Mouse (Mus musculus) lung, embryonic 16.5 days (tissue): ENCODE results near the gene Hs2st1. TPM values are rescaled to one million over a fixed set of nuclear protein-coding genes. Genes with fewer than 3 reads are reported as not detected.

ENCODE experiments used
- ATAC-seq: fragments of 200-750 bp; cut with Nextera tagmentation; 2 replicates; pipeline ENCODE4 v1.8.0; 2017; ENCODE audit warnings: low read depth, mild to moderate bottlenecking, moderate library complexity
- H3K27ac ChIP-seq: fragments of 300-500 bp; sonication (generic); 2 replicates; pipeline ENCODE4 v1.5.1; 2014; ENCODE audit warnings: mild to moderate bottlenecking, control low read depth, low read length
- H3K27me3 ChIP-seq: fragments of 300-500 bp; sonication (generic); 2 replicates; pipeline ENCODE4 v1.6.1; 2014; ENCODE audit warnings: low read depth, low read length, mixed read lengths; ENCODE audit not compliant: control insufficient read depth, insufficient read depth
- H3K36me3 ChIP-seq: fragments of 300-500 bp; sonication (generic); 2 replicates; pipeline ENCODE4 v1.6.1; 2014; ENCODE audit warnings: low read length; ENCODE audit not compliant: control insufficient read depth, insufficient read depth
- H3K4me1 ChIP-seq: fragments of 300-500 bp; sonication (generic); replicated peaks from 2 replicates; pipeline ENCODE4 v1.6.1; 2014; ENCODE audit warnings: low read length, mixed read lengths; ENCODE audit not compliant: control insufficient read depth, insufficient read depth
- H3K4me2 ChIP-seq: fragments of 300-500 bp; sonication (generic); 2 replicates; pipeline ENCODE4 v1.6.1; 2014; ENCODE audit warnings: low read depth, low read length, control low read depth
- H3K4me3 ChIP-seq: fragments of 300-500 bp; sonication (generic); 2 replicates; pipeline ENCODE4 v1.5.1; 2014; ENCODE audit warnings: mild to moderate bottlenecking, low read length, control low read depth
- H3K9ac ChIP-seq: fragments of 300-500 bp; sonication (generic); 2 replicates; pipeline ENCODE4 v1.6.1; 2014; ENCODE audit warnings: low read length, control low read depth
- H3K9me3 ChIP-seq: fragments of 300-500 bp; sonication (generic); 2 replicates; pipeline ENCODE4 v1.6.1; 2016; ENCODE audit warnings: low read length; ENCODE audit not compliant: control insufficient read depth
- WGBS: fragments of 180-500 bp; shearing (Covaris S2); extraction: QIAGEN DNeasy Blood & Tissue Kit; methylation state at CpG from one replicate; pipeline ENCODE4 v1.1.7; 2014; 5-methylcytosine and 5-hydroxymethylcytosine counted together
- polyA plus RNA-seq: library from polyadenylated mRNA; unstranded; fragments of >200 nt; fragmentation: Nextera tagmentation; extraction: Ambion mirVana; gene quantifications from 2 replicates; pipeline ENCODE4 v1.2.1, GENCODE M21; 2015

Gene Hs2st1
- polyA plus RNA-seq, 1 experiment from 2014 or later: 10.9 TPM

GRCm38 (mm10) chr3:144408953-144409352, 161.0 kb downstream of the Hs2st1 start:
- no peaks in the 10 kb centered on the region for H3K27me3 ChIP-seq
- no peak overlapping the region for H3K4me2 ChIP-seq
- H3K27ac ChIP-seq: no peak overlapping the region
- peaks cover 11% of the 10 kb centered on the region; the same call in 1 of the 2 replicates for H3K4me1 ChIP-seq
- 97% methylated on average over 1 of the region's 1 CpGs for WGBS
- ATAC-seq: no peak
- no peaks in the 10 kb centered on the region for H3K9me3 ChIP-seq
- no peaks in the 10 kb centered on the region for H3K36me3 ChIP-seq
- no peak overlapping the region for H3K9ac ChIP-seq
- no peak overlapping the region for H3K4me3 ChIP-seq

DNA sequence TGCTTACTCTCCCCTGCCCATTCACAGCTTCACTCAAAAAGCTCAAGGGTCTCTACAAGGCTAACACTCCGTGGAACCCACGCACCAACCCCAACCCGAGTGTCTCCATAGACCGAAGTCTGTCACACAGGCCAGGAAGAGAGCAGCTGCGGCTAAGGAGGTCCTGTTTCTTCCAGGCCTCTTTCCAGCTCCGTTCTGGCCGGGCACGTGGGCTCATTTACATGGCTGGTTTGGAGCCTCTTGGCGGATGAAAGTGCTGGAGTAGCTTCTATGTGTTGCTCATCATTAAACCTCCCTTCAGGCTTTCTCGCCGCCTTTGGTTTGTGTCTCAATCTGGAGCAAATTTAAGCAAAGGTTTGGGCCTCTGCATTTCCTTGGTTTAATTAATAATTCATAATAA, 164.7 kb downstream of the Hs2st1 start:
- H3K4me3 ChIP-seq: no peak overlapping the region
- H3K9me3 ChIP-seq: no peaks in the 10 kb centered on the region
- no peaks in the 10 kb centered on the region for H3K4me1 ChIP-seq
- WGBS: 58% methylated on average over 11 of the region's 11 CpGs
- no peaks in the 10 kb centered on the region for H3K27me3 ChIP-seq
- H3K36me3 ChIP-seq: no peaks in the 10 kb centered on the region
- no peak for ATAC-seq
- H3K9ac ChIP-seq: no peak overlapping the region
- no peak overlapping the region for H3K4me2 ChIP-seq
- no peak overlapping the region for H3K27ac ChIP-seq

GRCm38 (mm10) chr3:144401292-144401691, 168.7 kb downstream of the Hs2st1 start:
- Histone ChIP-seq H3K4me2 (no peak overlapping the region), H3K9ac (no peak overlapping the region), H3K4me3 (no peak overlapping the region), H3K36me3 (no peaks in the 10 kb centered on the region), H3K9me3 (no peaks in the 10 kb centered on the region), H3K4me1 (peaks cover 3% of the 10 kb centered on the region; the same call in 1 of the 2 replicates), H3K27me3 (no peaks in the 10 kb centered on the region), H3K27ac (no peak overlapping the region)
- ATAC-seq: no peak
- WGBS: 66% methylated on average over 5 of the region's 5 CpGs

DNA sequence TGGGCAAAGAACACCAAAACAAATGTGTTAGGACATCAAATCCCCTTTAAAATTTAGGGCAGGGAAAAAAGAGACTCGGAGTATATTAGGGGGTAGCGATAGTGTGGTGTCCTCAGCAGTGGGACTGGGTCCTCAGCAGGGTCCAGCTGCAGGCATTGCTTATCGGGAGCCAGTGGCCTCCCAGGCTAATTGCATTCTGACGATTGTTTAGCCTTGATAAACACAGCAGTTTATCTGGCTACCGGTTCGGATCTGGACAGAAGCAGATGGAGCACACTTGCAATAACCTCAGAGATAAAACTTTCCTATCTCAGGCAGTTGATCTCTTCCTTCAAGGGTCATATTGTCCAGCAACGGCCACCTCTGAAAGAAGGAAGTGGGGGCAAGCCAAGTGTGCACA, 169.1 kb downstream of the Hs2st1 start:
- no peak for ATAC-seq
- Histone ChIP-seq H3K27ac (no peak overlapping the region), H3K9ac (no peak overlapping the region)

GRCm38 (mm10) chr3:144400374-144400773, 169.6 kb downstream of the Hs2st1 start:
- no peak for ATAC-seq
- Histone ChIP-seq H3K27ac (no peak overlapping the region), H3K4me2 (no peak overlapping the region), H3K9ac (no peak overlapping the region), H3K36me3 (no peaks in the 10 kb centered on the region), H3K4me1 (peaks cover 3% of the 10 kb centered on the region; the same call in 1 of the 2 replicates), H3K4me3 (no peak overlapping the region), H3K27me3 (no peaks in the 10 kb centered on the region), H3K9me3 (no peaks in the 10 kb centered on the region)
- WGBS: 71% methylated on average over 8 of the region's 8 CpGs

More for the DNA sequence above, 169.1 kb downstream of the Hs2st1 start:
- Histone ChIP-seq H3K4me1 (peaks cover 3% of the 10 kb centered on the region; the same call in 1 of the 2 replicates), H3K9me3 (no peaks in the 10 kb centered on the region), H3K27me3 (no peaks in the 10 kb centered on the region), H3K36me3 (no peaks in the 10 kb centered on the region), H3K4me3 (no peak overlapping the region), H3K4me2 (no peak overlapping the region)
- 41% methylated on average over 7 of the region's 7 CpGs for WGBS

- H3K4me3 ChIP-seq: 0 out of 2 replicates have a peak overlapping the region, but pooled peaks have one; percentile 13
- peak overlapping the region; percentile 46 for H3K4me2 ChIP-seq
- peak; percentile 80 for ATAC-seq
- WGBS: 42% methylated on average over 21 of the region's 21 CpGs
- H3K9ac ChIP-seq: no peak overlapping the region
- H3K27ac ChIP-seq: no peak overlapping the region
- H3K4me1 ChIP-seq: peaks cover 3% of the 10 kb centered on the region; the same call in 1 of the 2 replicates
- no peaks in the 10 kb centered on the region for H3K27me3 ChIP-seq
- H3K9me3 ChIP-seq: no peaks in the 10 kb centered on the region
- H3K36me3 ChIP-seq: no peaks in the 10 kb centered on the region
These were observed 170.5 kb downstream of the Hs2st1 start for GRCm38 (mm10) chr3:144399358-144400096.

- Histone ChIP-seq H3K4me3 (no peak overlapping the region), H3K27ac (no peak overlapping the region), H3K36me3 (no peaks in the 10 kb centered on the region), H3K4me1 (peaks cover 3% of the 10 kb centered on the region; the same call in 1 of the 2 replicates), H3K4me2 (no peak overlapping the region), H3K9me3 (no peaks in the 10 kb centered on the region), H3K27me3 (no peaks in the 10 kb centered on the region), H3K9ac (no peak overlapping the region)
- no peak for ATAC-seq
- WGBS: 83% methylated on average over 7 of the region's 7 CpGs
These were observed 171.8 kb downstream of the Hs2st1 start for GRCm38 (mm10) chr3:144398166-144398565.

DNA sequence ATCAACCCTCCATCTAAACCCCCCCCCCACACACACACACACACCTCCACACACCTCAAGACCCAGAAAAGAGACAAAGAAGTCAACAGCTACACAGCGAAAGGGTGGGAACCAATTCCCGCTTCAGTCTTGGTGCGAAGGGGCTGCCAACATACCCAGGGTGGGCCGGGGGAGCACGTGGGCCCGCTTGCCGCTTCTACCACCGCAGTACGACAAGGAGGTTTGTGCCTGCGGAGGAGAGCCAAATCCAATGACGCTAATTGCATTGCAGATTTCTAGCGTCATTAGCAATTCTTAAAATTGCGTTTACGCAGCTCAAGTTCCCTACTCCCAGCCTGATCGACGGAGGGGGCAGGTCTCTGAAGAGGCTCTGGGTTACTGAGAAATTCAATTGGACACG, 173.5 kb downstream of the Hs2st1 start:
- WGBS: 56% methylated on average over 17 of the region's 17 CpGs
- no peaks in the 10 kb centered on the region for H3K36me3 ChIP-seq
- no peak overlapping the region for H3K4me2 ChIP-seq
- H3K9ac ChIP-seq: no peak overlapping the region
- no peaks in the 10 kb centered on the region for H3K27me3 ChIP-seq
- H3K4me1 ChIP-seq: peaks cover 3% of the 10 kb centered on the region; the same call in 1 of the 2 replicates
- no peak for ATAC-seq
- H3K4me3 ChIP-seq: no peak overlapping the region
- no peak overlapping the region for H3K27ac ChIP-seq
- no peaks in the 10 kb centered on the region for H3K9me3 ChIP-seq

DNA sequence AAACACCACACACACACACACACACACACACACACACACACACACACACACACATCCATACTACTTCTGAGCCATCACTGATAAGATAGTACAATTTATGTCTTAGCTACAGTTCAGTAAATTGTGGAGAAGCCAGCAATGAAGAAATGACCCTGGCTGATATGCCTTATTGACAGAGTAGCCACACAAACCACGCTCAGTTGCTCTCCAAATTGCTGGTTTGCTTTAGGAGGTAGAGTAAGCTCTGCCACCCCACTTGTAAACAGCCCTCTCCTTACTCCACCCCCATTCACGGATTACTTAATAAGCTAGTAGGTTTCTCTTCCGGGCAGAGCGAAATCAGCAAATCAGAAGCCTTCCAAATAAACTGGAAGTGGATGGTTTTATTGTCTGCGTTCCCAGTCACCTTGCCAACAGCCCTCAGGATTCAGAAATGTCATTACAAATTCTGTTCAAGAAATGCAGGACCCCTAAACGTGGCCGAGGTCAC, 175.5 kb downstream of the Hs2st1 start:
- no peaks in the 10 kb centered on the region for H3K9me3 ChIP-seq
- no peak overlapping the region for H3K4me2 ChIP-seq
- no peaks in the 10 kb centered on the region for H3K36me3 ChIP-seq
- no peak overlapping the region for H3K9ac ChIP-seq
- H3K4me1 ChIP-seq: peaks cover 2% of the 10 kb centered on the region; the same call in 1 of the 2 replicates
- H3K4me3 ChIP-seq: no peak overlapping the region
- H3K27ac ChIP-seq: no peak overlapping the region
- no peak for ATAC-seq
- 65% methylated on average over 7 of the region's 7 CpGs for WGBS
- H3K27me3 ChIP-seq: no peaks in the 10 kb centered on the region
